Mouse (Mus musculus): ENCODE results near the gene Pphln1. TPM values are rescaled to one million over a fixed set of nuclear protein-coding genes. Genes with fewer than 3 reads are reported as not detected.

Gene Pphln1
- total and polyA plus RNA-seq, 3 experiments: 6.0 to 21.6 (median 20.9) TPM

DNA sequence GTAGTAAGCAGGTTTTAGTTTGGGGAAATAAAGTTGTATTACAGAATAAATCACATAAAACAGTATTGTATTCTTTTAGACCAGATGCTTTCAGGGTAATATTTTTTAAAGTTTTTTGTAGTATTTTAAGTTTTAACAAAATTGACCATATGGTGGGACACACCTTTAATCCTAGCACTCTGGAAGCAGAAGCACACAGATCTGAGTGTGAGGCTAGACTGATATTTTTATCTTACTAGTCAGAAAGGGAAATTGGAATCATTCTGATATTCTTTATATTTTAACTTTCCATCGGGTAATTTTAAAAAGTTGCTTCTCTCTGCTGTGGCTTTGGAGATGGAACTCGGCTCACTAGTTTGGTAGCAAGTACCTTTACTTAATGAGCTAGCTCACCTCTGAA lies 4.6 kb downstream of the Pphln1 start:
- H3K27ac ChIP-seq: no peak overlapping the region
- H3K79me2 ChIP-seq (replicated peaks; ENCODE audit: control insufficient read depth, insufficient read depth, low read length): peaks cover 2% of the 10 kb centered on the region
- no peak for DNase-seq
- 92% methylated on average over 2 of the region's 2 CpGs for WGBS
- intact Hi-C loops (cut with DNase I): no loop called here
- no peak for TF ChIP-seq CTCF (IDR thresholded peaks at IDR 0.05)
- no peak for TF ChIP-seq EP300 (IDR thresholded peaks at IDR 0.05; ENCODE audit: insufficient read depth, low read depth, low read length)
- no peak for TF ChIP-seq POLR2A (IDR thresholded peaks at IDR 0.05; ENCODE audit: insufficient read depth, low read depth, low read length)
- H3K4me1 ChIP-seq (ENCODE audit: control insufficient read depth, insufficient read depth, low read length): peaks cover 2% of the 10 kb centered on the region; the same call in 1 of the 2 replicates
- no peaks in the 10 kb centered on the region for H3K27me3 ChIP-seq (ENCODE audit: control insufficient read depth, insufficient read depth, low read length)
- H3K36me3 ChIP-seq (ENCODE audit: control insufficient read depth, insufficient read depth, low read length): no peaks in the 10 kb centered on the region; the same call in 1 of the 2 replicates
- H3K9ac ChIP-seq (ENCODE audit: low read depth, low read length): no peak overlapping the region
- no peak overlapping the region for H3K4me3 ChIP-seq

DNA sequence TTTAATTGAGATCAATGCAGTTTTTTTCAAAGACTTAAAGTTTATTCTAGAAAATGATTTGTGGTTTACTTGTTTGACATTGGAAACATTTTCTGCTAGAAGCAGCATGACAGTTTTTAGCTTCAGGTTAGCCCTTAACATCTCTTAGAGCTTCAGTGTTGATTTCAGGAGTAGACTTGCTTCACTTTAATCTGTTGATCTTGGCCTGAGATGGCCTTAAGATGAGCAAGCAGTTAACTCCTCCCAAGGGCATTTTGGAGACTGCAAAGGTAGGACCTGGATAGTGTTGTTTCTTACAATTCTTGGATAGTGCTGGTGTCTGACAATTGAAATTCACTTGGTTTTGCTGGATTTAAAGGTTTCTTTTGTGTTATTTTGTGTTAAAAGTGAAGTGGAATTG lies 6.7 kb downstream of the Pphln1 start:
- H3K4me3 ChIP-seq: no peak overlapping the region
- TF ChIP-seq POLR2A (IDR thresholded peaks at IDR 0.05; ENCODE audit: insufficient read depth, low read depth, low read length): no peak
- no peak for TF ChIP-seq CTCF (IDR thresholded peaks at IDR 0.05)
- TF ChIP-seq EP300 (IDR thresholded peaks at IDR 0.05; ENCODE audit: insufficient read depth, low read depth, low read length): no peak
- H3K4me1 ChIP-seq (ENCODE audit: control insufficient read depth, insufficient read depth, low read length): no peaks in the 10 kb centered on the region
- H3K36me3 ChIP-seq (ENCODE audit: control insufficient read depth, insufficient read depth, low read length): no peaks in the 10 kb centered on the region; the same call in 1 of the 2 replicates
- DNase-seq: no peak
- no peak overlapping the region for H3K9ac ChIP-seq (ENCODE audit: low read depth, low read length)
- intact Hi-C loops (cut with DNase I): no loop called here
- H3K27me3 ChIP-seq (ENCODE audit: control insufficient read depth, insufficient read depth, low read length): no peaks in the 10 kb centered on the region
- peaks cover 2% of the 10 kb centered on the region for H3K79me2 ChIP-seq (replicated peaks; ENCODE audit: control insufficient read depth, insufficient read depth, low read length)
- H3K27ac ChIP-seq: no peak overlapping the region

DNA sequence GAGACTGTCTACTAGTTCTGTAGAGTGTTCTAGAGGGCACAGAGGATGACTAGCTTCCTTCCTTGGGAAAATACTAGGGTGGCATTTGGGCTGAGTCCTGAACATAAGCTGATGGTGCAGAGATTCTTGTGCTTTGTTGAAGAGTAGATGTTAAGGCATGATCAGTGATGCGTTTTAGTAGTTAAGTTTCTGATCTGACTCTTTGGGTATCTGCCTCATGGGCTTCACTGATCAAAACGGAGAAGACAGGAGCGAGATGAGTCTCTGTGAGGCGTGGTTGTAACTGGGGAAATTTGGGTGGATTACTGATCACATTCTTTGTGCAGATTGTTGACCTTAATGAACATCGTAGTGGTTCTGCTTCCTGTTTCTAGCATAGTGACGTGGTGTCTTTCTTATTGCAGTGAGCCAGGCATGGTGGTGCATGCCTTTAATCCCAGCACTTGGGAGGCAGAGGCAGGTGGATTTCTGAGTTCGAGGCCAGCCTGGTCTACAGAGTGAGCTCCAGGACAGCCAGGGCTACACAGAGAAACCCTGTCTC lies 7.4 kb downstream of the Pphln1 start:
- Histone ChIP-seq H3K36me3 (ENCODE audit: control insufficient read depth, insufficient read depth, low read length) (no peaks in the 10 kb centered on the region; the same call in 1 of the 2 replicates), H3K79me2 (replicated peaks; ENCODE audit: control insufficient read depth, insufficient read depth, low read length) (peaks cover 2% of the 10 kb centered on the region), H3K4me3 (no peak overlapping the region), H3K4me1 (ENCODE audit: control insufficient read depth, insufficient read depth, low read length) (no peaks in the 10 kb centered on the region), H3K27me3 (ENCODE audit: control insufficient read depth, insufficient read depth, low read length) (no peaks in the 10 kb centered on the region), H3K9ac (ENCODE audit: low read depth, low read length) (no peak overlapping the region), H3K27ac (no peak overlapping the region)
- no peak for DNase-seq
- intact Hi-C loops (cut with DNase I): no loop called here
- TF ChIP-seq CTCF (IDR thresholded peaks at IDR 0.05): no peak
- no peak for TF ChIP-seq POLR2A (IDR thresholded peaks at IDR 0.05; ENCODE audit: insufficient read depth, low read depth, low read length)
- TF ChIP-seq EP300 (IDR thresholded peaks at IDR 0.05; ENCODE audit: insufficient read depth, low read depth, low read length): no peak
- WGBS: 82% methylated on average over 7 of the region's 7 CpGs

DNA sequence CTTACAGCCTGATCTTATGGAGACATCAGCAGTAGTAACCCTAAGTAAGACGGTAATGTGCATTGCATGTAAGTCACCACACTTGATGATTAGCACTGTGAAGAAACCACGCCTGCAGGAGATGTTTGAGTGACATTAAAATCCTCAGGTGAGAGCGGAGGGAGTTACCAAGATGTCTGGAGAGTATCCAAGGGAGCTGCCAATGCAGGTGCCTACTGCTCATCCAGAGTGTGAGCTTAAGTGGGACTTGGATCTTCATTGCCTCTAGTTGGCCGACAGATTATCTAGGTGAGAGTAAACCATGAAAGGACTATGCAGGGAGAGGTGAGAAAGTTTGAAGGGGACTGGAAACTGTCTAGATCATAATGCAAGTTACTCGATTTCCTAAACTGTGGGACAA lies 8.3 kb downstream of the Pphln1 start:
- no peaks in the 10 kb centered on the region for H3K27me3 ChIP-seq (ENCODE audit: control insufficient read depth, insufficient read depth, low read length)
- no peak overlapping the region for H3K4me3 ChIP-seq
- no peak for TF ChIP-seq CTCF (IDR thresholded peaks at IDR 0.05)
- no peak for TF ChIP-seq EP300 (IDR thresholded peaks at IDR 0.05; ENCODE audit: insufficient read depth, low read depth, low read length)
- no peak for TF ChIP-seq POLR2A (IDR thresholded peaks at IDR 0.05; ENCODE audit: insufficient read depth, low read depth, low read length)
- intact Hi-C loops (cut with DNase I): no loop called here
- no peak for DNase-seq
- H3K4me1 ChIP-seq (ENCODE audit: control insufficient read depth, insufficient read depth, low read length): no peaks in the 10 kb centered on the region
- H3K79me2 ChIP-seq (replicated peaks; ENCODE audit: control insufficient read depth, insufficient read depth, low read length): peaks cover 2% of the 10 kb centered on the region
- no peaks in the 10 kb centered on the region; the same call in 1 of the 2 replicates for H3K36me3 ChIP-seq (ENCODE audit: control insufficient read depth, insufficient read depth, low read length)
- H3K27ac ChIP-seq: no peak overlapping the region
- no peak overlapping the region for H3K9ac ChIP-seq (ENCODE audit: low read depth, low read length)
- WGBS: 94% methylated on average over 5 of the region's 5 CpGs

DNA sequence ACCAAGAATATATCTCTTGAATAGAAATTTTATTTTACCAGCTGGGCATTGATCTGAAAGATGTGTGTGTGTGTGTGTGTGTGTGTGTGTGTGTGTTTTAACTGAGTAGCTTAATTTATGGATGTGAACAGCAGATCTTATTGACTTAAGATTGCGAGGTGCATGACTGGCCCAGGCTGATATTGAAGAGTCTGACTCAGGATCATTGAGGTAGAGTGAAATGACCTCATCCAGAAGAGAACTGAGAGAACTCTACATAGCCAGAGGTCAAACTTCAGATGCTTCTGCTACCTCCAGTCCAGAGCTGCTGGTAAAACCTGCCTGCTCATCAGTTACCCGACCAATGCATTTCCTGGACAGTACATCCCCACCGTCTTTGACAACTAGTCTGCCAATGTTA lies 14.3 kb downstream of the Pphln1 start:
- Histone ChIP-seq H3K9ac (ENCODE audit: low read depth, low read length) (no peak overlapping the region), H3K4me3 (no peak overlapping the region), H3K27ac (no peak overlapping the region), H3K36me3 (ENCODE audit: control insufficient read depth, insufficient read depth, low read length) (no peaks in the 10 kb centered on the region), H3K4me1 (ENCODE audit: control insufficient read depth, insufficient read depth, low read length) (no peaks in the 10 kb centered on the region), H3K79me2 (replicated peaks; ENCODE audit: control insufficient read depth, insufficient read depth, low read length) (no peaks in the 10 kb centered on the region; the same call in none of the 2 replicates), H3K27me3 (ENCODE audit: control insufficient read depth, insufficient read depth, low read length) (no peaks in the 10 kb centered on the region)
- WGBS: 97% methylated on average over 3 of the region's 3 CpGs
- intact Hi-C loops (cut with DNase I): no loop called here
- TF ChIP-seq CTCF (IDR thresholded peaks at IDR 0.05): no peak
- TF ChIP-seq EP300 (IDR thresholded peaks at IDR 0.05; ENCODE audit: insufficient read depth, low read depth, low read length): no peak
- no peak for TF ChIP-seq POLR2A (IDR thresholded peaks at IDR 0.05; ENCODE audit: insufficient read depth, low read depth, low read length)
- no peak for DNase-seq

DNA sequence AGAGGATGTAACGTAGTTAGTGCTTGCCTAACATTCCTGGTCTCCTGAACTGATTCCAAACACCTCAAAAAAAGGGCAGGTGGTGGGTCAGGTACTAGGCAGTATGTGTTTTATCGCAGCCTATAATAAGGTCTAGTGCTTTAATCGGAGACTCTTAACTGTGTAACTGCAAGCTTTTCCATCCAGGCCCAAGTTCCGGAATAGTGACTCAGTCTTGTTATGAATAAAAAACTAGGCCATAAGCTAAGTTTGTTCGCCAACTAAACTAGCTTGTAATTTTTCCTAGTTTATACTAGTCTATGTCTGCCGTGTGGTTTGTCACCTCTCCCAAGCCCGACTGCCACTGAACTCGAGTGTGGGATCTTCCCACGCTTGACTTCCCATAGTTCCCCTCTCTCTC lies 16.3 kb downstream of the Pphln1 start:
- intact Hi-C loops (cut with DNase I): no loop called here
- H3K27me3 ChIP-seq (ENCODE audit: control insufficient read depth, insufficient read depth, low read length): no peaks in the 10 kb centered on the region
- no peaks in the 10 kb centered on the region for H3K4me1 ChIP-seq (ENCODE audit: control insufficient read depth, insufficient read depth, low read length)
- 95% methylated on average over 9 of the region's 9 CpGs for WGBS
- no peak overlapping the region for H3K9ac ChIP-seq (ENCODE audit: low read depth, low read length)
- no peak overlapping the region for H3K27ac ChIP-seq
- H3K79me2 ChIP-seq (replicated peaks; ENCODE audit: control insufficient read depth, insufficient read depth, low read length): no peaks in the 10 kb centered on the region; the same call in 1 of the 2 replicates
- DNase-seq: no peak
- TF ChIP-seq CTCF (IDR thresholded peaks at IDR 0.05) (no peak), POLR2A (IDR thresholded peaks at IDR 0.05; ENCODE audit: insufficient read depth, low read depth, low read length) (no peak), EP300 (IDR thresholded peaks at IDR 0.05; ENCODE audit: insufficient read depth, low read depth, low read length) (no peak)
- H3K4me3 ChIP-seq: no peak overlapping the region
- no peaks in the 10 kb centered on the region for H3K36me3 ChIP-seq (ENCODE audit: control insufficient read depth, insufficient read depth, low read length)

All from heart, adult 2 months (tissue).